Mouse (Mus musculus): ENCODE data around the gene Kcnip4.

DNA sequence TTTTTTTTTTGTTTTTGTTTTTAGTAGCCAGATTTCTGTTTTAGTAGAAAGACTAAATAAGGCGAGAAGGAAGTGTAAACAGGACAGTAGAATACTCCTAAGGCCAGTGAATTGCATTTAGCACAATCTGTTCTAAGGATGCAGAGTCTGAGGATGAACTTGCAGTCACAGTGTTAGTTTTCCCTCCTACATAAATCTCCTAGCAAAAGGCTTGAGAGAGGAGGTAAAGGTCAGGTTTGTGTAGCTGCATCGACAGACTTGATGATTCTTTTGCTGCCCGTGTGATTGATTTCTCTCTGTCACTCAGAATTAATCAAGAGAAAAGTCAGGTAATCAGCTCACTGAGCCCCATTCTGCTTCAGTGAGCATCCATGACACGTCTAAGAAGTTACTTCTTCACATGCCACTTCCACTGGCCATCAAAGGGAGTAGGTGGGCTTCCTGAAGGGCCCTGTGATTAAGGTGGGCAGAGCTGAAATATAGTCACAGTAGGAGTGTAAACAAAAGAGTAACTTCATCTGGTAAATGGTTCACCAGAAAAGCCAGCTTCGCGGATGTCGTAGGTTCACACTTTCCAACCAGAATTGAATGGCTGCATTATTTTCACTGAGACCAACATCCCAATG lies 1183.8 kb downstream of the Kcnip4 start:
- no peak for TF ChIP-seq GATA1 (IDR thresholded peaks at IDR 0.05; ENCODE audit: low read length)
- no peak for TF ChIP-seq TAL1 (IDR thresholded peaks at IDR 0.05; ENCODE audit: low read length)
